Mouse (Mus musculus) megakaryocyte, embryonic 14.5 days (primary cell): Measurements from ENCODE around the gene Trp73. TPM values are rescaled to one million over a fixed set of nuclear protein-coding genes. Genes with fewer than 3 reads are reported as not detected.

Experiments
- H3K27me3 ChIP-seq: replicated peaks from 2 replicates; pipeline ENCODE3; 2012; ENCODE audit warnings: inconsistent platforms
- H3K36me3 ChIP-seq: replicated peaks from 2 replicates; pipeline ENCODE3; 2012; ENCODE audit warnings: low read length, inconsistent platforms, mixed read lengths
- H3K4me1 ChIP-seq: 2 replicates; pipeline ENCODE4 v1.6.1; 2012; ENCODE audit warnings: inconsistent platforms
- H3K4me3 ChIP-seq: replicated peaks from 2 replicates; pipeline ENCODE3; 2012; ENCODE audit warnings: moderate library complexity, mild to moderate bottlenecking, inconsistent platforms
- H3K9me3 ChIP-seq: 2 replicates; pipeline ENCODE4 v1.6.1; 2012; ENCODE audit warnings: inconsistent platforms
- FLI1 ChIP-seq: IDR thresholded peaks from 2 replicates; pipeline ENCODE4 v1.6.1; 2012; ENCODE audit warnings: low read length, inconsistent platforms, mixed read lengths
- GATA1 ChIP-seq: IDR thresholded peaks from 3 replicates; pipeline ENCODE4 v1.6.1; 2012; ENCODE audit warnings: mixed read lengths, low read length, inconsistent platforms, borderline replicate concordance
- polyA plus RNA-seq: library from polyadenylated mRNA; stranded (reverse); fragments of >175 nt; gene quantifications from 2 replicates; pipeline ENCODE4 v1.2.3, GENCODE M21; 2012; ENCODE audit warnings: low replicate concordance; ENCODE audit not compliant: insufficient read depth

The Trp73 gene
- polyA plus RNA-seq, 1 experiment, result not detected

GRCm38 (mm10) chr4:154170021-154170420 is 30.0 kb upstream of the Trp73 start:
- TF ChIP-seq GATA1 (no peak), FLI1 (no peak)
- Histone ChIP-seq H3K9me3 (peaks cover 3% of the 10 kb centered on the region; the same call in 1 of the 2 replicates), H3K4me3 (peak overlapping the region; percentile 46), H3K36me3 (no peaks in the 10 kb centered on the region), H3K4me1 (peaks cover 10% of the 10 kb centered on the region), H3K27me3 (peaks cover 76% of the 10 kb centered on the region)

GRCm38 (mm10) chr4:154167053-154167452 is 27.0 kb upstream of the Trp73 start:
- Histone ChIP-seq H3K36me3 (no peaks in the 10 kb centered on the region), H3K27me3 (peaks cover 48% of the 10 kb centered on the region), H3K9me3 (peaks cover 3% of the 10 kb centered on the region; the same call in 1 of the 2 replicates), H3K4me1 (peaks cover 18% of the 10 kb centered on the region), H3K4me3 (no peak overlapping the region)
- TF ChIP-seq GATA1, result no peak
- no peak for TF ChIP-seq FLI1

GRCm38 (mm10) chr4:154163296-154163695 is 23.3 kb upstream of the Trp73 start:
- Histone ChIP-seq H3K4me1 (peaks cover 33% of the 10 kb centered on the region), H3K27me3 (peaks cover 11% of the 10 kb centered on the region), H3K9me3 (peaks cover 3% of the 10 kb centered on the region; the same call in 1 of the 2 replicates), H3K4me3 (peak overlapping the region; percentile 59), H3K36me3 (peaks cover 13% of the 10 kb centered on the region)
- TF ChIP-seq FLI1 (no peak), GATA1 (no peak)

GRCm38 (mm10) chr4:154160538-154161390 is 20.8 kb upstream of the Trp73 start, which contains the start of gene Tprgl:
Gene Tprgl, minus strand, starts transcription at chr4:154160666.
- H3K36me3 ChIP-seq, result peaks cover 38% of the 10 kb centered on the region
- TF ChIP-seq FLI1 (peak; percentile 57; the same call in 1 of the 2 replicates), GATA1 (no peak)
- H3K27me3 ChIP-seq, result peaks cover 5% of the 10 kb centered on the region
- no peaks in the 10 kb centered on the region for H3K9me3 ChIP-seq
- peak within 1 kb of the TSS; percentile 100 for H3K4me3 ChIP-seq
- peaks cover 41% of the 10 kb centered on the region for H3K4me1 ChIP-seq

- H3K36me3 ChIP-seq, result peaks cover 45% of the 10 kb centered on the region
- H3K27me3 ChIP-seq, result no peaks in the 10 kb centered on the region
- peaks cover 48% of the 10 kb centered on the region for H3K4me1 ChIP-seq
- no peak for TF ChIP-seq GATA1
- TF ChIP-seq FLI1, result no peak
- H3K4me3 ChIP-seq, result peak overlapping the region; percentile 100
- no peaks in the 10 kb centered on the region for H3K9me3 ChIP-seq
Observed at GRCm38 (mm10) chr4:154159961-154160537, 20.0 kb upstream of the Trp73 start.

- H3K4me3 ChIP-seq, result peak overlapping the region; percentile 100
- H3K36me3 ChIP-seq, result peaks cover 56% of the 10 kb centered on the region
- no peaks in the 10 kb centered on the region for H3K27me3 ChIP-seq
- TF ChIP-seq FLI1 (no peak), GATA1 (no peak)
- peaks cover 53% of the 10 kb centered on the region for H3K4me1 ChIP-seq
- no peaks in the 10 kb centered on the region for H3K9me3 ChIP-seq
Observed at GRCm38 (mm10) chr4:154159002-154159401, 19.0 kb upstream of the Trp73 start.

- Histone ChIP-seq H3K36me3 (peaks cover 62% of the 10 kb centered on the region), H3K4me1 (peaks cover 51% of the 10 kb centered on the region)
- TF ChIP-seq GATA1 (no peak), FLI1 (no peak)
Observed at GRCm38 (mm10) chr4:154157970-154158662, 18.1 kb upstream of the Trp73 start.

GRCm38 (mm10) chr4:154156050-154156449 is 16.0 kb upstream of the Trp73 start:
- H3K9me3 ChIP-seq, result no peaks in the 10 kb centered on the region
- TF ChIP-seq GATA1 (no peak), FLI1 (no peak)
- peaks cover 38% of the 10 kb centered on the region for H3K4me1 ChIP-seq
- peaks cover 83% of the 10 kb centered on the region for H3K36me3 ChIP-seq
- H3K27me3 ChIP-seq, result no peaks in the 10 kb centered on the region
- H3K4me3 ChIP-seq, result peak overlapping the region; percentile 5

More at GRCm38 (mm10) chr4:154157970-154158662, 18.1 kb upstream of the Trp73 start:
- no peak overlapping the region for H3K4me3 ChIP-seq
- H3K9me3 ChIP-seq, result no peaks in the 10 kb centered on the region
- H3K27me3 ChIP-seq, result no peaks in the 10 kb centered on the region

- Histone ChIP-seq H3K36me3 (peaks cover 95% of the 10 kb centered on the region), H3K4me1 (peaks cover 34% of the 10 kb centered on the region)
- TF ChIP-seq GATA1 (no peak), FLI1 (no peak)
Observed at GRCm38 (mm10) chr4:154154104-154154503, 14.1 kb upstream of the Trp73 start.

GRCm38 (mm10) chr4:154146342-154146741 is 6.3 kb upstream of the Trp73 start:
- H3K36me3 ChIP-seq, result peaks cover 54% of the 10 kb centered on the region
- H3K27me3 ChIP-seq, result peaks cover 6% of the 10 kb centered on the region
- no peaks in the 10 kb centered on the region for H3K9me3 ChIP-seq
- no peak for TF ChIP-seq GATA1
- TF ChIP-seq FLI1, result no peak
- peaks cover 33% of the 10 kb centered on the region for H3K4me1 ChIP-seq
- H3K4me3 ChIP-seq, result no peak overlapping the region

More at GRCm38 (mm10) chr4:154154104-154154503, 14.1 kb upstream of the Trp73 start:
- Histone ChIP-seq H3K27me3 (no peaks in the 10 kb centered on the region), H3K4me3 (no peak overlapping the region), H3K9me3 (no peaks in the 10 kb centered on the region)
